ENCODE assay signal across 13 mouse cellular contexts in genomic region chr19:32202131-32203114, GRCm38 (mm10).
DNase-seq lines count a peak whose midpoint lies in the region; ATAC-seq and TF ChIP-seq lines count a peak whose summit lies in the region.
"Had no signal": no experiment of that assay in that cellular context is flagged by ENCODE, and none has a peak within 500 bp of the region (broad histone marks: within the 10 kb centered on the region; RNA-seq: fewer than 3 reads in every experiment).

No protein-coding gene starts in this region.

- H3K9me3 ChIP-seq in intestine, postnatal 0 days (ENCODE audit: control insufficient read depth), result no peaks in the 10 kb centered on the region
- no peaks in the 10 kb centered on the region for H3K9me3 ChIP-seq in liver, embryonic 12.5 days (replicated peaks)
- H3K9me3 ChIP-seq in stomach, embryonic 14.5 days (ENCODE audit: control insufficient read depth, low read depth, low read length), result no peaks in the 10 kb centered on the region
- H3K9me3 ChIP-seq: limb, embryonic 12.5 days had no signal

- H3K4me1 ChIP-seq in intestine, postnatal 0 days (replicated peaks; ENCODE audit: control insufficient read depth, insufficient read depth, low read length), result peaks cover 11% of the 10 kb centered on the region; the same call in 1 of the 2 replicates
- peaks cover 42% of the 10 kb centered on the region for H3K4me1 ChIP-seq in liver, embryonic 12.5 days
- H3K4me1 ChIP-seq in stomach, embryonic 14.5 days (ENCODE audit: control insufficient read depth, insufficient read depth, low read length), result no peaks in the 10 kb centered on the region
- H3K4me1 ChIP-seq: limb, embryonic 12.5 days had no signal

- peak overlapping the region; percentile 21; the same call in 1 of the 2 replicates for H3K4me2 ChIP-seq in intestine, postnatal 0 days (replicated peaks; ENCODE audit: low read depth)
- no peak overlapping the region for H3K4me2 ChIP-seq in liver, embryonic 12.5 days
- no peak overlapping the region for H3K4me2 ChIP-seq in stomach, embryonic 14.5 days (replicated peaks; ENCODE audit: low read depth, low read length)
- H3K4me2 ChIP-seq: limb, embryonic 12.5 days had no signal

- H3K27ac ChIP-seq in left cerebral cortex, adult 2 months, result peak overlapping the region; percentile 10
- H3K27ac ChIP-seq in intestine, postnatal 0 days (ENCODE audit: low read depth, low read length), result peak overlapping the region; percentile 58
- H3K27ac ChIP-seq in liver, embryonic 12.5 days, result peak overlapping the region; percentile 43; the same call in 1 of the 2 replicates
- no peak overlapping the region for H3K27ac ChIP-seq in stomach, embryonic 14.5 days (ENCODE audit: low read length)
- H3K27ac ChIP-seq: limb, embryonic 12.5 days had no signal

- H3K4me3 ChIP-seq in left cerebral cortex, adult 2 months, result peak overlapping the region; percentile 4; the same call in 1 of the 2 replicates
- no peak overlapping the region for H3K4me3 ChIP-seq in intestine, postnatal 0 days (ENCODE audit: low read depth, low read length)
- no peak overlapping the region for H3K4me3 ChIP-seq in liver, embryonic 12.5 days
- no peak overlapping the region for H3K4me3 ChIP-seq in stomach, embryonic 14.5 days (ENCODE audit: low read depth, low read length)
- H3K4me3 ChIP-seq: limb, embryonic 12.5 days had no signal

- ATAC-seq in intestine, postnatal 0 days, result peak; percentile 86
- no peak for ATAC-seq in liver, embryonic 12.5 days
- ATAC-seq in stomach, embryonic 14.5 days (ENCODE audit: insufficient number of reproducible peaks, insufficient read depth, low FRiP score, low read depth), result 0 out of 2 replicates have a peak, but pooled peaks have one; percentile 46

- WGBS in intestine, postnatal 0 days, result 37% methylated on average over 12 of the region's 12 CpGs
- WGBS in liver, embryonic 12.5 days (ENCODE audit: insufficient replicate concordance), result 76% methylated on average over 12 of the region's 12 CpGs
- WGBS in stomach, embryonic 14.5 days, result 68% methylated on average over 12 of the region's 12 CpGs

- no peaks in the 10 kb centered on the region for H3K36me3 ChIP-seq in intestine, postnatal 0 days (ENCODE audit: control insufficient read depth, insufficient read depth)
- peaks cover 15% of the 10 kb centered on the region for H3K36me3 ChIP-seq in liver, embryonic 12.5 days
- H3K36me3 ChIP-seq in stomach, embryonic 14.5 days (ENCODE audit: control insufficient read depth, insufficient read depth, low read length), result no peaks in the 10 kb centered on the region
- H3K36me3 ChIP-seq: limb, embryonic 12.5 days had no signal

- intact Hi-C loops in left cerebral cortex, adult 2 months (cut with DNase I), result no loop called here

- H3K27me3 ChIP-seq in intestine, postnatal 0 days (replicated peaks; ENCODE audit: control insufficient read depth, insufficient read depth, low read length), result no peaks in the 10 kb centered on the region
- no peaks in the 10 kb centered on the region for H3K27me3 ChIP-seq in liver, embryonic 12.5 days (replicated peaks)
- no peaks in the 10 kb centered on the region for H3K27me3 ChIP-seq in stomach, embryonic 14.5 days (ENCODE audit: control insufficient read depth, insufficient read depth, low read length)
- H3K27me3 ChIP-seq: CH12.LX; limb, embryonic 12.5 days had no signal

- no peak overlapping the region for H3K9ac ChIP-seq in intestine, postnatal 0 days (ENCODE audit: low read depth, low read length)
- no peak overlapping the region for H3K9ac ChIP-seq in liver, embryonic 12.5 days
- H3K9ac ChIP-seq in stomach, embryonic 14.5 days (replicated peaks; ENCODE audit: low read depth, low read length), result no peak overlapping the region
- H3K9ac ChIP-seq: limb, embryonic 12.5 days had no signal

- DNase-seq in left cerebral cortex, adult 2 months (ENCODE audit: extremely low spot score in 1 of 2, low spot score in 2 of 2), result no peak
- DNase-seq in left cerebral cortex, adult 9 months (ENCODE audit: low spot score in 2 of 2), result no peak
- DNase-seq in cerebellum, adult 9-11 months, result no peak
- DNase-seq in retina, postnatal 1 day, result no peak
- DNase-seq in urinary bladder, postnatal 25 days (ENCODE audit: low spot score), result no peak
- DNase-seq: gastrocnemius, postnatal 14 days; heart, postnatal 36 days; midbrain, embryonic 14.5 days had no signal

- no peak for TF ChIP-seq CTCF in left cerebral cortex, adult 2 months (IDR thresholded peaks at IDR 0.05)
- peak; percentile 56 for TF ChIP-seq CTCF in intestine, postnatal 0 days (IDR thresholded peaks at IDR 0.05; ENCODE audit: low read depth)
